Mouse (Mus musculus) bone marrow macrophage, adult 2 months (primary cell): Measurements from ENCODE around the gene Gga1. TPM values are rescaled to one million over a fixed set of nuclear protein-coding genes. Genes with fewer than 3 reads are reported as not detected.

Experiments used
- H3K27ac ChIP-seq: 2 replicates; pipeline ENCODE4 v1.5.1; 2012; ENCODE audit warnings: low read depth, low read length; ENCODE audit not compliant: insufficient read depth
- H3K4me1 ChIP-seq: 2 replicates; pipeline ENCODE4 v1.6.1; 2012; ENCODE audit warnings: low read length; ENCODE audit not compliant: control insufficient read depth, insufficient read depth
- H3K4me3 ChIP-seq: 2 replicates; pipeline ENCODE4 v1.5.1; 2012; ENCODE audit warnings: mild to moderate bottlenecking, low read length, moderate library complexity; ENCODE audit not compliant: insufficient read depth
- CTCF ChIP-seq: IDR thresholded peaks from 2 replicates; pipeline ENCODE4 v1.5.1; 2012; ENCODE audit warnings: low read depth, mild to moderate bottlenecking, low read length, moderate library complexity
- POLR2A ChIP-seq: IDR thresholded peaks from 2 replicates; pipeline ENCODE4 v1.6.1; 2012; ENCODE audit warnings: mild to moderate bottlenecking, low read depth, low read length, borderline replicate concordance
- polyA plus RNA-seq: library from polyadenylated mRNA; stranded (reverse); fragments of >200 nt; gene quantifications from 2 replicates; pipeline ENCODE4 v1.2.4, GENCODE M21; 2012; ENCODE audit not compliant: missing spikeins, insufficient read depth, insufficient read length

Gga1 gene
- polyA plus RNA-seq, 1 experiment = 76.5 TPM

- Histone ChIP-seq H3K4me3 (no peak overlapping the region), H3K4me1 (peaks cover 11% of the 10 kb centered on the region), H3K27ac (no peak overlapping the region)
- peak; percentile 53; the same call in 1 of the 2 replicates for TF ChIP-seq CTCF
- no peak for TF ChIP-seq POLR2A
Measured at GRCm38 (mm10) chr15:78931577-78931976, 54.6 kb downstream of the Gga1 start.

- peak within 1 kb of the TSS; percentile 78 for H3K4me3 ChIP-seq
- H3K27ac ChIP-seq = peak within 1 kb of the TSS; percentile 88
- peaks cover 7% of the 10 kb centered on the region for H3K4me1 ChIP-seq
- TF ChIP-seq POLR2A (0 out of 2 replicates have a peak, but pooled peaks have one; percentile 66), CTCF (no peak)
Measured at GRCm38 (mm10) chr15:78934784-78935320, 57.9 kb downstream of the Gga1 start, which contains the start of gene Nol12. TSS of gene Nol12 (plus strand) at chr15:78934933.

- Histone ChIP-seq H3K27ac (no peak overlapping the region), H3K4me3 (no peak overlapping the region), H3K4me1 (peaks cover 7% of the 10 kb centered on the region)
- TF ChIP-seq POLR2A = no peak
- no peak for TF ChIP-seq CTCF
Measured at GRCm38 (mm10) chr15:78936403-78936802, 59.4 kb downstream of the Gga1 start.

GRCm38 (mm10) chr15:78937311-78937710, 60.3 kb downstream of the Gga1 start:
- Histone ChIP-seq H3K27ac (no peak overlapping the region), H3K4me3 (no peak overlapping the region), H3K4me1 (peaks cover 7% of the 10 kb centered on the region)
- no peak for TF ChIP-seq CTCF
- TF ChIP-seq POLR2A = no peak

GRCm38 (mm10) chr15:78937963-78938362, 61.0 kb downstream of the Gga1 start:
- Histone ChIP-seq H3K4me3 (no peak overlapping the region), H3K4me1 (peaks cover 7% of the 10 kb centered on the region), H3K27ac (no peak overlapping the region)
- TF ChIP-seq CTCF (no peak), POLR2A (no peak)

- Histone ChIP-seq H3K4me3 (no peak overlapping the region), H3K4me1 (peaks cover 5% of the 10 kb centered on the region; the same call in 1 of the 2 replicates), H3K27ac (no peak overlapping the region)
- no peak for TF ChIP-seq POLR2A
- no peak for TF ChIP-seq CTCF
Measured at GRCm38 (mm10) chr15:78940325-78940724, 63.3 kb downstream of the Gga1 start.

- H3K27ac ChIP-seq = no peak overlapping the region
- H3K4me1 ChIP-seq = no peaks in the 10 kb centered on the region
- H3K4me3 ChIP-seq = no peak overlapping the region
- no peak for TF ChIP-seq POLR2A
- TF ChIP-seq CTCF = peak; percentile 71
Measured at GRCm38 (mm10) chr15:78942663-78943062, 65.7 kb downstream of the Gga1 start.

Other genes starting within 250 kb of the Gga1 start
- not detected in 2 replicates for gene Elfn2, start 158.4 kb upstream of the Gga1 start, polyA plus RNA-seq
- gene Mfng, start 103.7 kb upstream of the Gga1 start, polyA plus RNA-seq = 14.0 and 16.2 TPM in 2 replicates
- 0.23 TPM in 1 of 2 replicates, not detected in the other for gene Card10, start 74.1 kb upstream of the Gga1 start, polyA plus RNA-seq
- 0.31 and 0.36 TPM in 2 replicates for gene Cdc42ep1, start 34.6 kb upstream of the Gga1 start, polyA plus RNA-seq
- gene Lgals2, start 21.7 kb upstream of the Gga1 start, polyA plus RNA-seq = not detected in 2 replicates
- not detected in 2 replicates for gene Gm49510, start 22.5 kb downstream of the Gga1 start, polyA plus RNA-seq
- gene Sh3bp1, start 22.6 kb downstream of the Gga1 start, polyA plus RNA-seq = 158 and 180 TPM in 2 replicates
- 1.7 and 2.3 TPM in 2 replicates for gene Pdxp, start 36.7 kb downstream of the Gga1 start, polyA plus RNA-seq
- gene Lgals1, start 49.5 kb downstream of the Gga1 start, polyA plus RNA-seq = 1,085 and 1,245 TPM in 2 replicates
- 25.7 and 28.1 TPM in 2 replicates for gene Nol12, start 57.7 kb downstream of the Gga1 start, polyA plus RNA-seq
- gene Triobp, start 70.5 kb downstream of the Gga1 start, polyA plus RNA-seq = 28.7 and 33.2 TPM in 2 replicates
- 87.7 and 88.8 TPM in 2 replicates for gene H1f0, start 151.3 kb downstream of the Gga1 start, polyA plus RNA-seq
- gene Galr3, start 164.7 kb downstream of the Gga1 start, polyA plus RNA-seq = not detected in 2 replicates
- 14.0 TPM in 2 replicates for gene Ankrd54, start 185.7 kb downstream of the Gga1 start, polyA plus RNA-seq
- 99.4 and 114 TPM in 2 replicates for gene Eif3l, start 198.0 kb downstream of the Gga1 start, polyA plus RNA-seq
- 16.2 and 16.3 TPM in 2 replicates for gene Micall1, start 231.7 kb downstream of the Gga1 start, polyA plus RNA-seq